Comparison of ENCODE assay signal across 8 mouse cellular contexts in the genomic region with DNA sequence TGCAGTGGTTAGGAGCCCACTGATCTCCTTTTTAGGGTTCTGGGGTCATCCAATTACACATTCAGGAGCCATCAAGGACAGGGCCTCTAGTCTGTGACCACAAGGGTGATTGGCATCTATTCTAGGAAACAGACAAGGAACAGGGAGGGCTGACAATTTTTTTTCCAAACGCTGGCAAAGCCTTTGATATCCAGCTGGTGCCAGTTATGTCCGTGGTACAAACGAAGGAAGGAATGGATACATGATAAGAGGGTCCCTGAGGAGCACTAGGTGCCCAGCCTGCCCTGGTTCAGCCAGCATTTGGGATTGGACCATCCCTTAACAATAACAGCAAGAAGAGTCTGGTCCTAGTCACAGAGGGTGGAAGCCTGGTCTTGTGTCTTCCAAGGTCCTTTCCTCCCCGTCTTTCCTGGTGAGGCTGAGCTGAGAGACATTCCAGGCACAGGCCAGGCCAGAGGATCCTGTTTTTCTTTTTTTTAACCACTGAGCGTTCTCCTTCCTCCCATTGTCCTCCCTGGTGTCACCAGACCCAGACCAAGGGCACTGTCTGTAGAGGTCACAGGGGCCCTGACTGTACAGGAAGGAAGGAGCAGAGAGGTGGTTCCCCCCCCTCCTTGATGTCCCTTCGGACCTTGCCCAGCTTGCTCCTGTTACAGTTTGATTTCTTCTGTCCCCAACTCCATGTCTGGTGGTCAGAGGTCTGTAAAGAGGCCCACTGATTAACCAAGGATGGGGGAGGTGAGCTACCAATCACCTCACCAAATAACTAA.
DNase-seq lines count a peak whose midpoint lies in the region; ATAC-seq and TF ChIP-seq lines count a peak whose summit lies in the region.

No protein-coding gene starts in this region.

- intact Hi-C loops in left cerebral cortex, postnatal 10 days (cut with DNase I): no loop called here

- H3K4me1 ChIP-seq in hindbrain, embryonic 10.5 days (replicated peaks): peaks cover 65% of the 10 kb centered on the region
- peaks cover 21% of the 10 kb centered on the region for H3K4me1 ChIP-seq in hindbrain, embryonic 16.5 days (ENCODE audit: control insufficient read depth, insufficient read depth, low read depth, low read length)
- peaks cover 45% of the 10 kb centered on the region for H3K4me1 ChIP-seq in heart, postnatal 0 days (ENCODE audit: control insufficient read depth, insufficient read depth)

- DNase-seq in hindbrain, embryonic 10.5 days (ENCODE audit: low spot score): no peak
- DNase-seq in heart, postnatal 0 days (ENCODE audit: low spot score): peak; percentile 73
- DNase-seq in kidney, postnatal 4 days: peak; percentile 70 to 81
- DNase-seq in lung, postnatal 4 days: peak; percentile 34 to 72
- no peak for DNase-seq in Muller cell, postnatal 12 days (ENCODE audit: inconsistent ontology term)
- no peak for DNase-seq in left cerebral cortex, postnatal 10 days (ENCODE audit: extremely low spot score in 1 of 2, low spot score in 2 of 2)
- no peak for DNase-seq in urinary bladder, postnatal 4 days (ENCODE audit: low spot score in 2 of 2)

- no peak overlapping the region for H3K4me2 ChIP-seq in hindbrain, embryonic 16.5 days (ENCODE audit: low read length)
- H3K4me2 ChIP-seq in heart, postnatal 0 days (ENCODE audit: low read depth, low read length): no peak overlapping the region

- peak overlapping the region; percentile 80 for H3K27ac ChIP-seq in hindbrain, embryonic 10.5 days
- no peak overlapping the region for H3K27ac ChIP-seq in hindbrain, embryonic 16.5 days (ENCODE audit: low read depth, low read length)
- H3K27ac ChIP-seq in heart, postnatal 0 days (ENCODE audit: low read depth): peak overlapping the region; percentile 89

- no peaks in the 10 kb centered on the region for H3K9me3 ChIP-seq in hindbrain, embryonic 10.5 days
- no peaks in the 10 kb centered on the region for H3K9me3 ChIP-seq in hindbrain, embryonic 16.5 days (ENCODE audit: control insufficient read depth, low read length)
- no peaks in the 10 kb centered on the region for H3K9me3 ChIP-seq in heart, postnatal 0 days (replicated peaks; ENCODE audit: control insufficient read depth, low read length)

- WGBS in hindbrain, embryonic 10.5 days: 60% methylated on average over 6 of the region's 6 CpGs
- 47% methylated on average over 6 of the region's 6 CpGs for WGBS in hindbrain, embryonic 16.5 days
- WGBS in heart, postnatal 0 days: 16% methylated on average over 6 of the region's 6 CpGs

- no peak for TF ChIP-seq EP300 in heart, postnatal 0 days (IDR thresholded peaks at IDR 0.05; ENCODE audit: low read depth)

- ATAC-seq in hindbrain, embryonic 16.5 days: no peak
- ATAC-seq in heart, postnatal 0 days (ENCODE audit: insufficient read depth, low read depth): peak; percentile 81

- H3K27me3 ChIP-seq in hindbrain, embryonic 10.5 days (ENCODE audit: insufficient read depth, poor library complexity, severe bottlenecking): no peaks in the 10 kb centered on the region
- no peaks in the 10 kb centered on the region for H3K27me3 ChIP-seq in hindbrain, embryonic 16.5 days (replicated peaks; ENCODE audit: control insufficient read depth, insufficient read depth, low read length)
- H3K27me3 ChIP-seq in heart, postnatal 0 days (ENCODE audit: control insufficient read depth, insufficient read depth, low read length): no peaks in the 10 kb centered on the region

- TF ChIP-seq CTCF in heart, postnatal 0 days (IDR thresholded peaks at IDR 0.05; ENCODE audit: low read depth): no peak

- H3K36me3 ChIP-seq in hindbrain, embryonic 10.5 days: peaks cover 18% of the 10 kb centered on the region; the same call in 1 of the 2 replicates
- no peaks in the 10 kb centered on the region for H3K36me3 ChIP-seq in hindbrain, embryonic 16.5 days (ENCODE audit: control insufficient read depth, insufficient read depth, low read length)
- H3K36me3 ChIP-seq in heart, postnatal 0 days (replicated peaks; ENCODE audit: control insufficient read depth, insufficient read depth, low read length): no peaks in the 10 kb centered on the region

- no peak overlapping the region for H3K4me3 ChIP-seq in hindbrain, embryonic 10.5 days
- H3K4me3 ChIP-seq in hindbrain, embryonic 16.5 days (ENCODE audit: low read length): no peak overlapping the region
- no peak overlapping the region for H3K4me3 ChIP-seq in heart, postnatal 0 days (ENCODE audit: low read depth, low read length)

- no peak overlapping the region for H3K9ac ChIP-seq in hindbrain, embryonic 16.5 days (ENCODE audit: low read depth, low read length)
- H3K9ac ChIP-seq in heart, postnatal 0 days (replicated peaks; ENCODE audit: low read depth, low read length): no peak overlapping the region

Comparison
In these comparisons a context has a peak if more than half of its experiments do, and no peak if none do; other contexts are left out.
1. DNase-seq: peak in heart, postnatal 0 days (single experiment), kidney, postnatal 4 days (2 of 2) and lung, postnatal 4 days (2 of 2); none in hindbrain, embryonic 10.5 days (single experiment), Muller cell, postnatal 12 days (single experiment), left cerebral cortex, postnatal 10 days (0 of 2) and urinary bladder, postnatal 4 days (0 of 2).